Mouse (Mus musculus): ENCODE measurements around the gene Mtg2. TPM values are rescaled to one million over a fixed set of nuclear protein-coding genes. Genes with fewer than 3 reads are reported as not detected.

Gene Mtg2
- polyA plus RNA-seq, 1 experiment from 2014 or later, result 37.7 TPM

GRCm38 (mm10) chr2:180040406-180040805, 30.0 kb upstream of the Mtg2 start:
- Histone ChIP-seq H3K4me2 (peak overlapping the region; percentile 74), H3K9me3 (no peaks in the 10 kb centered on the region), H3K27me3 (replicated peaks) (no peaks in the 10 kb centered on the region), H3K4me1 (peaks cover 44% of the 10 kb centered on the region), H3K27ac (no peak overlapping the region), H3K36me3 (replicated peaks) (peaks cover 36% of the 10 kb centered on the region), H3K9ac (peak overlapping the region; percentile 98), H3K4me3 (peak overlapping the region; percentile 95)
- WGBS, result 62% methylated on average over 6 of the region's 6 CpGs
- ATAC-seq (replicated peaks), result no peak

GRCm38 (mm10) chr2:180041577-180042255, 28.7 kb upstream of the Mtg2 start:
- Histone ChIP-seq H3K27me3 (replicated peaks) (no peaks in the 10 kb centered on the region), H3K27ac (peak overlapping the region; percentile 99), H3K4me3 (peak overlapping the region; percentile 95), H3K4me1 (peaks cover 50% of the 10 kb centered on the region), H3K4me2 (peak overlapping the region; percentile 74), H3K9ac (peak overlapping the region; percentile 98), H3K9me3 (no peaks in the 10 kb centered on the region), H3K36me3 (replicated peaks) (peaks cover 23% of the 10 kb centered on the region)
- WGBS, result under 1% methylated on average over 66 of the region's 66 CpGs
- ATAC-seq (replicated peaks), result peak; percentile 58

- peaks cover 50% of the 10 kb centered on the region for H3K4me1 ChIP-seq
- H3K4me3 ChIP-seq, result peak within 1 kb of the TSS; percentile 95
- H3K9ac ChIP-seq, result peak within 1 kb of the TSS; percentile 98
- ATAC-seq (replicated peaks), result peak; percentile 95
- H3K27me3 ChIP-seq (replicated peaks), result no peaks in the 10 kb centered on the region
- peak within 1 kb of the TSS; percentile 99 for H3K27ac ChIP-seq
- H3K4me2 ChIP-seq, result peak within 1 kb of the TSS; percentile 74
- no peaks in the 10 kb centered on the region for H3K9me3 ChIP-seq
- under 1% methylated on average over 78 of the region's 78 CpGs for WGBS
- peaks cover 16% of the 10 kb centered on the region for H3K36me3 ChIP-seq (replicated peaks)
Measured at GRCm38 (mm10) chr2:180042256-180042857, 28.0 kb upstream of the Mtg2 start, which contains the start of the genes Psma7 and Ss18l1. Gene Psma7 (minus strand): TSS chr2:180042433. Gene Ss18l1 (plus strand): TSS chr2:180042509.

GRCm38 (mm10) chr2:180042858-180043515, 27.4 kb upstream of the Mtg2 start:
- Histone ChIP-seq H3K36me3 (replicated peaks) (peaks cover 12% of the 10 kb centered on the region), H3K4me2 (peak overlapping the region; percentile 74), H3K9ac (peak overlapping the region; percentile 98), H3K4me1 (peaks cover 50% of the 10 kb centered on the region), H3K27ac (peak overlapping the region; percentile 99), H3K9me3 (no peaks in the 10 kb centered on the region), H3K27me3 (replicated peaks) (no peaks in the 10 kb centered on the region), H3K4me3 (peak overlapping the region; percentile 95)
- under 1% methylated on average over 66 of the region's 66 CpGs for WGBS
- peak; percentile 60 for ATAC-seq (replicated peaks)

GRCm38 (mm10) chr2:180045283-180045682, 25.1 kb upstream of the Mtg2 start:
- Histone ChIP-seq H3K27me3 (replicated peaks) (no peaks in the 10 kb centered on the region), H3K4me1 (peaks cover 39% of the 10 kb centered on the region), H3K4me2 (no peak overlapping the region), H3K9ac (no peak overlapping the region), H3K27ac (no peak overlapping the region), H3K9me3 (no peaks in the 10 kb centered on the region), H3K36me3 (replicated peaks) (no peaks in the 10 kb centered on the region), H3K4me3 (no peak overlapping the region)
- ATAC-seq (replicated peaks), result no peak
- 57% methylated on average over 4 of the region's 4 CpGs for WGBS

- Histone ChIP-seq H3K27ac (no peak overlapping the region), H3K4me3 (no peak overlapping the region), H3K27me3 (replicated peaks) (no peaks in the 10 kb centered on the region), H3K9me3 (no peaks in the 10 kb centered on the region), H3K4me1 (peaks cover 34% of the 10 kb centered on the region), H3K9ac (no peak overlapping the region), H3K4me2 (no peak overlapping the region), H3K36me3 (replicated peaks) (no peaks in the 10 kb centered on the region)
- WGBS, result 93% methylated on average over 3 of the region's 3 CpGs
- ATAC-seq (replicated peaks), result no peak
Measured at GRCm38 (mm10) chr2:180047580-180047979, 22.8 kb upstream of the Mtg2 start.

GRCm38 (mm10) chr2:180047980-180048635, 22.3 kb upstream of the Mtg2 start:
- Histone ChIP-seq H3K9me3 (no peaks in the 10 kb centered on the region), H3K4me2 (no peak overlapping the region), H3K4me3 (no peak overlapping the region), H3K27ac (no peak overlapping the region), H3K4me1 (peaks cover 34% of the 10 kb centered on the region), H3K27me3 (replicated peaks) (no peaks in the 10 kb centered on the region), H3K36me3 (replicated peaks) (no peaks in the 10 kb centered on the region), H3K9ac (no peak overlapping the region)
- WGBS, result 95% methylated on average over 18 of the region's 18 CpGs
- no peak for ATAC-seq (replicated peaks)

- no peaks in the 10 kb centered on the region for H3K9me3 ChIP-seq
- no peak overlapping the region for H3K9ac ChIP-seq
- H3K27me3 ChIP-seq (replicated peaks), result no peaks in the 10 kb centered on the region
- ATAC-seq (replicated peaks), result peak; percentile 45; the same call in 1 of the 2 replicates
- no peak overlapping the region for H3K27ac ChIP-seq
- no peak overlapping the region for H3K4me2 ChIP-seq
- peaks cover 9% of the 10 kb centered on the region for H3K4me1 ChIP-seq
- no peak overlapping the region for H3K4me3 ChIP-seq
- peaks cover 11% of the 10 kb centered on the region for H3K36me3 ChIP-seq (replicated peaks)
- WGBS, result 25% methylated on average over 5 of the region's 5 CpGs
Measured at GRCm38 (mm10) chr2:180050986-180051385, 19.4 kb upstream of the Mtg2 start.

- no peak overlapping the region for H3K4me3 ChIP-seq
- 0 out of 2 replicates have a peak, but pooled peaks cover 7% of the 10 kb centered on the region for H3K4me1 ChIP-seq
- no peak overlapping the region for H3K27ac ChIP-seq
- H3K4me2 ChIP-seq, result no peak overlapping the region
- no peaks in the 10 kb centered on the region for H3K9me3 ChIP-seq
- H3K27me3 ChIP-seq (replicated peaks), result no peaks in the 10 kb centered on the region
- H3K9ac ChIP-seq, result no peak overlapping the region
- WGBS, result 90% methylated on average over 14 of the region's 14 CpGs
- 0 out of 2 replicates have a peak, but pooled peaks have one; percentile 18 for ATAC-seq (replicated peaks)
- peaks cover 19% of the 10 kb centered on the region for H3K36me3 ChIP-seq (replicated peaks)
Measured at GRCm38 (mm10) chr2:180051986-180052733, 18.2 kb upstream of the Mtg2 start.

- H3K4me3 ChIP-seq, result no peak overlapping the region
- no peak overlapping the region for H3K27ac ChIP-seq
- no peak for ATAC-seq (replicated peaks)
- no peak overlapping the region for H3K9ac ChIP-seq
- 0 out of 2 replicates have a peak, but pooled peaks cover 7% of the 10 kb centered on the region for H3K4me1 ChIP-seq
- WGBS, result 97% methylated on average over 9 of the region's 9 CpGs
- H3K27me3 ChIP-seq (replicated peaks), result no peaks in the 10 kb centered on the region
- H3K36me3 ChIP-seq (replicated peaks), result peaks cover 27% of the 10 kb centered on the region
- H3K4me2 ChIP-seq, result no peak overlapping the region
- H3K9me3 ChIP-seq, result no peaks in the 10 kb centered on the region
Measured at GRCm38 (mm10) chr2:180053001-180053400, 17.4 kb upstream of the Mtg2 start.

- ATAC-seq (replicated peaks), result no peak
- Histone ChIP-seq H3K9ac (no peak overlapping the region), H3K27me3 (replicated peaks) (no peaks in the 10 kb centered on the region), H3K4me1 (no peaks in the 10 kb centered on the region), H3K4me3 (no peak overlapping the region), H3K36me3 (replicated peaks) (peaks cover 61% of the 10 kb centered on the region), H3K27ac (no peak overlapping the region), H3K9me3 (no peaks in the 10 kb centered on the region), H3K4me2 (no peak overlapping the region)
- WGBS, result 98% methylated on average over 11 of the region's 11 CpGs
Measured at GRCm38 (mm10) chr2:180063338-180064131, 6.9 kb upstream of the Mtg2 start.
